Mouse (Mus musculus) C2C12 (cell line): Measurements from ENCODE around the gene Wdr92. TPM values are rescaled to one million over a fixed set of nuclear protein-coding genes. Genes with fewer than 3 reads are reported as not detected.
A peak's percentile ranks its signal among the peaks of the same experiment; 100 is the strongest.

ENCODE experiments used
- H3K27me3 ChIP-seq: one replicate; pipeline ENCODE4 v1.6.1; 2011; ENCODE audit not compliant: control insufficient read depth, insufficient read depth, insufficient read length
- H3K36me3 ChIP-seq: one replicate; pipeline ENCODE4 v1.6.1; 2011; ENCODE audit not compliant: control insufficient read depth, insufficient read depth
- H3K4me3 ChIP-seq: one replicate; pipeline ENCODE4 v1.5.1; 2011; ENCODE audit warnings: mild to moderate bottlenecking, control low read depth; ENCODE audit not compliant: poor library complexity, insufficient read depth, severe bottlenecking
- H3K79me2 ChIP-seq: one replicate; pipeline ENCODE4 v1.6.1; 2011; ENCODE audit not compliant: control insufficient read depth, insufficient read depth
- H3K79me3 ChIP-seq: one replicate; pipeline ENCODE4 v1.6.1; 2011; ENCODE audit warnings: low read depth, control low read depth
- H3ac ChIP-seq: one replicate; pipeline ENCODE3; 2011; ENCODE audit warnings: low read depth; ENCODE audit not compliant: control insufficient read depth, insufficient read length
- CEBPB ChIP-seq: IDR thresholded peaks from one replicate; pipeline ENCODE4 v1.6.1; 2011; ENCODE audit warnings: low read depth, mild to moderate bottlenecking, control low read depth, moderate library complexity
- CTCF ChIP-seq: IDR thresholded peaks from one replicate; pipeline ENCODE4 v1.5.1; 2011; ENCODE audit not compliant: control insufficient read depth, insufficient read depth, insufficient read length
- FOSL1 ChIP-seq: IDR thresholded peaks from one replicate; pipeline ENCODE4 v1.8.0; 2011; ENCODE audit warnings: mild to moderate bottlenecking, low read length; ENCODE audit not compliant: poor library complexity, insufficient read depth, severe bottlenecking
- MAX ChIP-seq: IDR thresholded peaks from one replicate; pipeline ENCODE4 v1.6.1; 2011; ENCODE audit warnings: mild to moderate bottlenecking, control low read depth
- MYOD1 ChIP-seq: IDR thresholded peaks from one replicate; pipeline ENCODE4 v1.6.1; 2011; ENCODE audit warnings: low read depth; ENCODE audit not compliant: control insufficient read depth, insufficient read length
- MYOG ChIP-seq: IDR thresholded peaks from one replicate; pipeline ENCODE4 v1.6.1; 2011; ENCODE audit not compliant: control insufficient read depth, insufficient read length; ENCODE audit errors: extremely low read depth
- USF1 ChIP-seq: IDR thresholded peaks from one replicate; pipeline ENCODE4 v1.6.1; 2011; ENCODE audit warnings: low read depth, mild to moderate bottlenecking, control low read depth, moderate library complexity
- polyA plus RNA-seq: library from polyadenylated mRNA; unstranded; fragments of >200 nt; fragmentation: generic; extraction: Trizol; gene quantifications from one replicate; pipeline ENCODE4 v1.2.1, GENCODE M21; 2012; ENCODE audit warnings: missing spikeins

Gene Wdr92
- polyA plus RNA-seq, 1 experiment, result 13.6 TPM

- H3K79me2 ChIP-seq, result peaks cover 66% of the 10 kb centered on the region
- no peak for TF ChIP-seq MAX
- TF ChIP-seq MYOG, result no peak
- no peak for TF ChIP-seq CTCF
- TF ChIP-seq MYOD1, result no peak
- TF ChIP-seq CEBPB, result no peak
- TF ChIP-seq FOSL1, result no peak
- TF ChIP-seq USF1, result no peak
- peaks cover 58% of the 10 kb centered on the region for H3K79me3 ChIP-seq
- peak overlapping the region; percentile 84 for H3K4me3 ChIP-seq
- peaks cover 3% of the 10 kb centered on the region for H3K36me3 ChIP-seq
- H3ac ChIP-seq, result peak overlapping the region; percentile 88
- no peaks in the 10 kb centered on the region for H3K27me3 ChIP-seq
These were observed 21.7 kb upstream of the Wdr92 start for GRCm38 (mm10) chr11:17160242-17160641.

GRCm38 (mm10) chr11:17163956-17164355, 18.0 kb upstream of the Wdr92 start:
- peaks cover 3% of the 10 kb centered on the region for H3K36me3 ChIP-seq
- no peak overlapping the region for H3K4me3 ChIP-seq
- H3K79me3 ChIP-seq, result peaks cover 95% of the 10 kb centered on the region
- H3ac ChIP-seq, result no peak overlapping the region
- TF ChIP-seq USF1 (no peak), CTCF (no peak), MYOD1 (no peak), CEBPB (no peak), MAX (no peak), FOSL1 (no peak), MYOG (no peak)
- H3K79me2 ChIP-seq, result peaks cover 99% of the 10 kb centered on the region
- no peaks in the 10 kb centered on the region for H3K27me3 ChIP-seq

- TF ChIP-seq CEBPB (no peak), CTCF (no peak), MYOD1 (no peak), MAX (no peak), FOSL1 (no peak), MYOG (no peak), USF1 (no peak)
- Histone ChIP-seq H3K27me3 (no peaks in the 10 kb centered on the region), H3K36me3 (peaks cover 3% of the 10 kb centered on the region)
These were observed 15.3 kb upstream of the Wdr92 start for GRCm38 (mm10) chr11:17166627-17167026.

GRCm38 (mm10) chr11:17169262-17169661, 12.6 kb upstream of the Wdr92 start:
- TF ChIP-seq MYOD1 (no peak), CEBPB (no peak), CTCF (no peak), FOSL1 (no peak), MAX (no peak), MYOG (no peak)
- Histone ChIP-seq H3ac (no peak overlapping the region), H3K36me3 (peaks cover 7% of the 10 kb centered on the region), H3K4me3 (no peak overlapping the region), H3K79me3 (peaks cover 99% of the 10 kb centered on the region), H3K27me3 (no peaks in the 10 kb centered on the region), H3K79me2 (peaks cover 100% of the 10 kb centered on the region)

More at GRCm38 (mm10) chr11:17166627-17167026, 15.3 kb upstream of the Wdr92 start:
- no peak overlapping the region for H3K4me3 ChIP-seq
- H3K79me3 ChIP-seq, result peaks cover 99% of the 10 kb centered on the region
- H3ac ChIP-seq, result no peak overlapping the region
- peaks cover 100% of the 10 kb centered on the region for H3K79me2 ChIP-seq

- Histone ChIP-seq H3K4me3 (no peak overlapping the region), H3K27me3 (no peaks in the 10 kb centered on the region), H3K36me3 (peaks cover 7% of the 10 kb centered on the region), H3K79me2 (peaks cover 100% of the 10 kb centered on the region), H3K79me3 (peaks cover 97% of the 10 kb centered on the region), H3ac (no peak overlapping the region)
- no peak for TF ChIP-seq MYOD1
- TF ChIP-seq CEBPB, result no peak
- no peak for TF ChIP-seq MYOG
- no peak for TF ChIP-seq FOSL1
- no peak for TF ChIP-seq MAX
- no peak for TF ChIP-seq CTCF
- TF ChIP-seq USF1, result no peak
These were observed 10.8 kb upstream of the Wdr92 start for GRCm38 (mm10) chr11:17170938-17171729.
